Mouse (Mus musculus) hindbrain, embryonic 13.5 days (tissue): ENCODE results near the gene Hspb9. TPM values are rescaled to one million over a fixed set of nuclear protein-coding genes. Genes with fewer than 3 reads are reported as not detected.
A peak's percentile ranks its signal among the peaks of the same experiment; 100 is the strongest.

Experiments used
- ATAC-seq: fragments of 200-750 bp; cut with Nextera tagmentation; 2 replicates; pipeline ENCODE4 v1.8.0; 2017; ENCODE audit warnings: moderate TSS enrichment; ENCODE audit not compliant: low FRiP score
- H3K27ac ChIP-seq: fragments of 300-500 bp; sonication (generic); 2 replicates; pipeline ENCODE4 v1.5.1; 2015; ENCODE audit warnings: inconsistent platforms, mild to moderate bottlenecking, moderate library complexity
- H3K27me3 ChIP-seq: fragments of 300-500 bp; sonication (generic); 2 replicates; pipeline ENCODE4 v1.6.1; 2015; ENCODE audit warnings: mild to moderate bottlenecking, inconsistent platforms
- H3K36me3 ChIP-seq: fragments of 300-500 bp; sonication (generic); 2 replicates; pipeline ENCODE4 v1.6.1; 2015; ENCODE audit warnings: mild to moderate bottlenecking, inconsistent platforms
- H3K4me1 ChIP-seq: fragments of 300-500 bp; sonication (generic); replicated peaks from 2 replicates; pipeline ENCODE4 v1.6.1; 2015; ENCODE audit warnings: inconsistent platforms
- H3K4me2 ChIP-seq: fragments of 300-500 bp; sonication (generic); 2 replicates; pipeline ENCODE4 v1.6.1; 2015; ENCODE audit warnings: inconsistent platforms, mild to moderate bottlenecking, moderate library complexity
- H3K4me3 ChIP-seq: fragments of 300-500 bp; sonication (generic); 2 replicates; pipeline ENCODE4 v1.5.1; 2015; ENCODE audit warnings: mild to moderate bottlenecking, inconsistent platforms
- H3K9ac ChIP-seq: fragments of 300-500 bp; sonication (generic); 2 replicates; pipeline ENCODE4 v1.6.1; 2015; ENCODE audit warnings: mild to moderate bottlenecking, inconsistent platforms
- H3K9me3 ChIP-seq: fragments of 300-500 bp; sonication (generic); 2 replicates; pipeline ENCODE4 v1.6.1; 2016; ENCODE audit warnings: inconsistent platforms
- WGBS: fragments of 180-500 bp; shearing (Covaris S2); methylation state at CpG from one replicate; pipeline ENCODE4 v1.1.7; 2015; 5-methylcytosine and 5-hydroxymethylcytosine counted together
- polyA plus RNA-seq: library from polyadenylated mRNA; unstranded; fragments of >200 nt; fragmentation: Nextera tagmentation; extraction: Ambion mirVana; gene quantifications from 2 replicates; pipeline ENCODE4 v1.2.1, GENCODE M21; 2015

Hspb9 gene
- polyA plus RNA-seq, 1 experiment from 2014 or later: not detected

DNA sequence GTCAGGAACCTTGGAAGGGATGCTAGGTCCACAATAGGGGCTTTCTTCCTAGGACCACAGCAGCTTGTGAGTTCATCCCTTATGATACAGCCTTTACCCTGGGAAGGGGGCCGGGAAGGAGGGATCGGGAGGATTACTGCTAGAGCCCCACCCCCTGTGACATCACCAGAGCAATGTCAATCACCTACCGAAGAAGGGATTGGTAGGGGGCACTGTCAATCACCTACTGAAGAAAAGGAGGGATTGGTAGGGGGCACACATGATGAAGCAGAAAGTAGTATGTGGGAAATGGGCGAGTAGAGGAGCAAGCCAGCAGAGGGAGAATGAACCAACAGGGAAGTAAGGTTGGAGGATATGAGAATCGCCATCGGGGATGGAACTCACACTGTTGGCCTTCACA is 42.8 kb downstream of the Hspb9 start:
- Histone ChIP-seq H3K4me1 (peaks cover 30% of the 10 kb centered on the region), H3K9ac (no peak overlapping the region), H3K4me2 (no peak overlapping the region), H3K4me3 (no peak overlapping the region), H3K27ac (no peak overlapping the region), H3K9me3 (no peaks in the 10 kb centered on the region), H3K27me3 (0 out of 2 replicates have a peak, but pooled peaks cover 9% of the 10 kb centered on the region), H3K36me3 (peaks cover 44% of the 10 kb centered on the region)
- 73% methylated on average over 6 of the region's 6 CpGs for WGBS
- no peak for ATAC-seq

DNA sequence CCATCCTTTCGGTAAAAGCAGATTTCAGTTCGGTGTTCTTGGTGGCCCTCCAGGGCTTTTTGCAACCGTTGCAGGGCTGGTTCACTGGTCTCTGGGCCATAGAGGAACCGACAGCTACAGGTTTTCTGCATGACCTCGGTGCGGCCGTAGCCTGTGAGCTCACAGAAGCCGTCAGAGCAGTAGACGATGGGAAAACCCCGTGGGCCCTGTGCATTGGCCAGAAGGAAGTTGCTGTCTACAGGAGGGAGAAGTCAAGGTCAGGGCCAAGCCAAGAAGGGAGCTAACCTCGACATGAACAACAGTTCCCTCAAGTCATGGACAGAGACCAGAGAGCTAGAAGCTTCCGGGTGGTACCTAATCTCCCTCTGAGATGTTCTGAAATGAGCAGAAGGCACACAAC is 43.9 kb downstream of the Hspb9 start:
- whole genome bisulfite sequencing: 92% methylated on average over 12 of the region's 12 CpGs
- Histone ChIP-seq H3K9ac (no peak overlapping the region), H3K9me3 (no peaks in the 10 kb centered on the region), H3K4me3 (no peak overlapping the region), H3K36me3 (peaks cover 34% of the 10 kb centered on the region), H3K27ac (no peak overlapping the region), H3K4me2 (peak overlapping the region; percentile 66; the same call in 1 of the 2 replicates), H3K4me1 (peaks cover 32% of the 10 kb centered on the region), H3K27me3 (0 out of 2 replicates have a peak, but pooled peaks cover 10% of the 10 kb centered on the region)
- no peak for ATAC-seq

DNA sequence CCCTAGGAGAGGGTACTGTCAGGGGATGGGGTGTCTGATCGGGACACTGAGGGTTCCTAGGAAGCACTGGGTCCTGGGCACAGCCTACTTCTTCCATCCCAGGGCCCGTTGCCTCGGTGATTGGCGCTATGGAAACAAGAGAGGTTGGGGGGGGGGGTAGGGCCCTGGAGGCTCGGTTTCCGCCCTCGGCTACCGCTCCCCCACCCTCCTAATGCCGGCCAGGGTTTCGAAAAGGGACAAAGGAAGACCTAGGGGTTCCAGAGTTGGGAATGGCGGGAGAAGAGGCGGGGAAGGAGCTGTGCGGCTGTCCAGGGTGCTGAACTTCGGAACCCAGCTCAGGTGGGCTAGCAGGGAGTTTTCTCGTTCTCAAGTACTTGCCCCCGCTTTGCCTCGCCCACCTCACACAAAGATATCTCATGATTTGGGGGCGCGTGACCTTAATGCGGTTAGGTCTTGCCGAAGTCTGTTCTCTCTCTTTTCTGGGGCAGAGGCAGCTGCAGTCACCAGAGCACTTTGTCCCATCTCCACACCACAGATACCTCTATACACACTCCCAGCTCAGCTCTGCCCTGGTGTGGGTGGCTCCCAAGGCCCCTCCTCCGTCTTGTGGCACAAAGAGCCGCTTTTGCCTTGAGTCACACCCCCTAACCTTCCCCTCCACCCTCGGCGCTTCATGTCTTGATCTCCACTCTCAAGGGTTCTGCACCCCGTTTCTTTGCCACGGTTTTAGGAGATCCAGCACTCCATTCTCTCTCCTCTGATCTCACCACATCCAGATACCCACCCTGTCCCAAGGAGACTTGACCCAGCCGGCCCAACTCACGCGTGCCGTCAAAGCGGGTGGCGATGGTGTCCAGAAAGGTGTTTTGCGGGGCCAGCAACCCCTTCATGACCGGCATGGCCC is 45.3 kb downstream of the Hspb9 start:
- Histone ChIP-seq H3K27me3 (0 out of 2 replicates have a peak, but pooled peaks cover 15% of the 10 kb centered on the region), H3K9me3 (no peaks in the 10 kb centered on the region), H3K4me3 (peak overlapping the region; percentile 62), H3K9ac (peak overlapping the region; percentile 76), H3K4me1 (peaks cover 32% of the 10 kb centered on the region), H3K27ac (peak overlapping the region; percentile 71), H3K36me3 (peaks cover 25% of the 10 kb centered on the region), H3K4me2 (peak overlapping the region; percentile 66)
- 2% methylated on average over 35 of the region's 35 CpGs for WGBS
- peak; percentile 62 for ATAC-seq

DNA sequence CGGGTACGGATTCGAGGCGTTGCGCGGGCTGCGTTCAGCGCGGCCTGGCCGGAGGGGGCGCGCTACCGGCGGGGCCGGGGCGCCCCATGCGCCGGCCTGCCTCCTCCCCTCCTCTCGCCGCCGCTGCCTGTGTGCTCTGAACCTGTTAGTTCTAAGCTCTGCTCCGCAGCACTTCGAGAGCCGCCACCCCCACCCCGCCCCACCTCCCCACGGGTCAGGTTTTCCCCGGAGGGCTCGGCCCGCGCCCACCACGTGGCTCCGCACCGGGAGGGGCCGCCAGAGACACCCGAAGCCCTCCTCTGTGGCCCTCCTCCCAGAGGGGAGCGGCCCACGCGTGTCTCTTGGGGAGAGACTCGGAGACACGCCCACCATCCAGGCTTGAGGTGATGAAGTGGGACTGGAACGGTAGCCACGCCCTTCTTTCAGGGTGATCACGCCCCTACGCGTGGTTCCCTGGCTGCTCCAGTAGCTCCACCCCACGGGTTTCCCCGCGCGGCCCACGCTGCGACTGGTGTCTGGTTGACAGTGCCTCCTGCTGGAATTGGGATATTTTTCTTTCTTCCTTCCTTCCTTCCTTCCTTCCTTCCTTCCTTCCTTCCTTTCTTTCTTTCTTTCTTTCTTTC is 46.1 kb downstream of the Hspb9 start, which contains the start of gene Kcnh4:
Gene Kcnh4, minus strand, starts transcription at position 332 of the 623 bp plus-strand sequence.
- Histone ChIP-seq H3K36me3 (peaks cover 19% of the 10 kb centered on the region), H3K4me3 (peak within 1 kb of the TSS; percentile 62), H3K9ac (peak within 1 kb of the TSS; percentile 76), H3K27ac (peak within 1 kb of the TSS; percentile 71), H3K27me3 (0 out of 2 replicates have a peak, but pooled peaks cover 15% of the 10 kb centered on the region), H3K4me1 (peaks cover 32% of the 10 kb centered on the region), H3K4me2 (peak within 1 kb of the TSS; percentile 66), H3K9me3 (no peaks in the 10 kb centered on the region)
- peak; percentile 66 for ATAC-seq
- WGBS: 1% methylated on average over 30 of the region's 51 CpGs

DNA sequence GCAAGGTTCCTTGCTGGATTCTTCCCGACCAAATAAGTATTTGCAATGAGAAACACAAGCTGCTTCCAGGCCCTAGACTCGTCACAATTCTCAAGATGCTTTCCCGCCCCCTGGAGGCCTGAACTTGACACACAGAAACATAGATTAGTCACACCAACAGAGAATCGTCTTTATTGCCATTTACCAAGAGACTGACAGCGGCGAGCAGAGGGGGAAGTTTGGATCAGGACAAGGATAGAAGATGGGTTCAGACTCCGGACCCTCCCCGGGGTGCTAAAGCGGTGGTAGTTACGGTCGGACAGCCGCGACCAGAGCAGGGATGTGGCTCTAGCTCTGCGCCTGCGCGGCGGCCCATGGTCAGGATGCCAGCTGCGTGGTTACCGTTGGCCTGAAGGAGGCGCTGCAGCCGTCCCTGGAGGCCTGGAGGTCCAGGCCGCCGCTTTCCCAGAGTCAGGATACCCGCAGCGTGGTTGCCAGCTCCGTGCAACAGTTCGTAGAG is 47.9 kb downstream of the Hspb9 start:
- Histone ChIP-seq H3K9ac (peak overlapping the region; percentile 73), H3K27ac (peak overlapping the region; percentile 32; the same call in 1 of the 2 replicates), H3K4me2 (peak overlapping the region; percentile 64), H3K9me3 (no peaks in the 10 kb centered on the region), H3K27me3 (0 out of 2 replicates have a peak, but pooled peaks cover 15% of the 10 kb centered on the region), H3K4me3 (peak overlapping the region; percentile 45), H3K36me3 (peaks cover 2% of the 10 kb centered on the region), H3K4me1 (peaks cover 32% of the 10 kb centered on the region)
- WGBS: under 1% methylated on average over 27 of the region's 27 CpGs
- ATAC-seq: peak; percentile 65

DNA sequence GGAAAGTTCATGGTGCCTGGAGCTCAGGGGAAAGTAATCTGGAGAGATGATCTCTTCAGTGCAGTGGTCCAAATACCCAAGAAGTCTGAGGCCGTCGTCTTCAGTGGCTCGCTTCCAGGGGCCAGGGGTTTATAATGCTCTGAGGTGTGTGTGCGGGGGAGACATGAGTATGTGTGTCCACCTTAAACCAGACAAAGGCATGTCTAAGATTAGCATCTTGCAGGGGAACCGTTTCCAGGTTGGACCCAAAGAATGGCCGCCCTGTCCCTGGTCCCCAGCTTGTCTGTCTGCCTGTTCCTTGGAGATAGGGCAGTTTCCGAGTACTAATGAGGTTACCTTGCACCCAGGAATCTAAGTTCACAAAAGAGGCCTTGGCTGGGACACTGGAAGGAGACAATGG is 49.2 kb downstream of the Hspb9 start, which contains the start of gene Hcrt:
Gene Hcrt, minus strand, starts transcription at position 101 of the 400 bp plus-strand sequence.
- 0 out of 2 replicates have a peak, but pooled peaks cover 14% of the 10 kb centered on the region for H3K27me3 ChIP-seq
- peak within 1 kb of the TSS; percentile 64 for H3K4me2 ChIP-seq
- H3K27ac ChIP-seq: peak within 1 kb of the TSS; percentile 32; the same call in 1 of the 2 replicates
- H3K9me3 ChIP-seq: no peaks in the 10 kb centered on the region
- H3K4me3 ChIP-seq: peak within 1 kb of the TSS; percentile 45
- H3K4me1 ChIP-seq: peaks cover 29% of the 10 kb centered on the region
- H3K9ac ChIP-seq: peak within 1 kb of the TSS; percentile 73
- ATAC-seq: no peak
- no peaks in the 10 kb centered on the region for H3K36me3 ChIP-seq
- WGBS: 88% methylated on average over 7 of the region's 7 CpGs

Other genes with a start within 250 kb of the Hspb9 start
- gene Klhl11, start 241.1 kb upstream of the Hspb9 start, polyA plus RNA-seq: 11.0 and 12.2 TPM in 2 replicates
- gene Acly, start 185.8 kb upstream of the Hspb9 start, polyA plus RNA-seq: 255 and 257 TPM in 2 replicates
- gene Ttc25, start 168.2 kb upstream of the Hspb9 start, polyA plus RNA-seq: 2.0 and 2.8 TPM in 2 replicates
- gene Cnp, start 138.9 kb upstream of the Hspb9 start, polyA plus RNA-seq: 34.5 and 37.0 TPM in 2 replicates
- 110 and 115 TPM in 2 replicates for gene Nkiras2, start 94.6 kb upstream of the Hspb9 start, polyA plus RNA-seq
- 308 and 315 TPM in 2 replicates for gene Dnajc7, start 93.7 kb upstream of the Hspb9 start, polyA plus RNA-seq
- gene Zfp385c, start 21.4 kb upstream of the Hspb9 start, polyA plus RNA-seq: 0.13 and 0.40 TPM in 2 replicates
- 2.7 and 3.0 TPM in 2 replicates for gene Dhx58, start 9.6 kb upstream of the Hspb9 start, polyA plus RNA-seq
- gene Kat2a, start 1.4 kb upstream of the Hspb9 start, polyA plus RNA-seq: 47.4 and 48.0 TPM in 2 replicates
- gene Rab5c, start 24.4 kb downstream of the Hspb9 start, polyA plus RNA-seq: 28.2 and 29.0 TPM in 2 replicates
- 7.4 and 7.5 TPM in 2 replicates for gene Kcnh4, start 46.1 kb downstream of the Hspb9 start, polyA plus RNA-seq
- gene Hcrt, start 49.1 kb downstream of the Hspb9 start, polyA plus RNA-seq: 0.42 TPM in 1 of 2 replicates, not detected in the other
- 3.8 and 5.9 TPM in 2 replicates for gene Ghdc, start 57.1 kb downstream of the Hspb9 start, polyA plus RNA-seq
- 14.1 and 15.7 TPM in 2 replicates for gene Stat5b, start 136.9 kb downstream of the Hspb9 start, polyA plus RNA-seq
- 2.1 and 2.3 TPM in 2 replicates for gene Stat5a, start 145.5 kb downstream of the Hspb9 start, polyA plus RNA-seq
- gene Stat3, start 225.7 kb downstream of the Hspb9 start, polyA plus RNA-seq: 51.5 and 53.3 TPM in 2 replicates